Mouse (Mus musculus): ENCODE results near the gene Lrmda.

- no peak for TF ChIP-seq CTCF (IDR thresholded peaks at IDR 0.05; ENCODE audit: extremely low read depth, insufficient read length, insufficient replicate concordance, low read depth, low read length)
- no peak for TF ChIP-seq POLR2A (IDR thresholded peaks at IDR 0.05; ENCODE audit: low read depth, low read length)
Measured at GRCm38 (mm10) chr14:22425018-22425534, 405.6 kb downstream of the Lrmda start.
